In genomic region chr7:38237140-38237539, GRCm38 (mm10) we compare ENCODE assay signal across 16 mouse cellular contexts.
"Had no signal": no experiment of that assay in that cellular context is flagged by ENCODE, and none has a peak within 500 bp of the region (broad histone marks: within the 10 kb centered on the region; RNA-seq: fewer than 3 reads in every experiment).

No protein-coding gene starts in this region.

- H3K4me2 ChIP-seq: lung, embryonic 14.5 days; midbrain, embryonic 12.5 days; neural tube, embryonic 12.5 days; stomach, embryonic 15.5 days had no signal

- H3K4me1 ChIP-seq: midbrain, embryonic 10.5 days; midbrain, embryonic 12.5 days; neural tube, embryonic 12.5 days; stomach, embryonic 15.5 days had no signal

- ATAC-seq: midbrain, embryonic 16.5 days had no signal

- H3K9ac ChIP-seq: lung, embryonic 14.5 days; midbrain, embryonic 12.5 days; neural tube, embryonic 12.5 days; stomach, embryonic 15.5 days had no signal

- DNase-seq: lung, adult 18-20 months; lung, embryonic 14.5 days; lung, postnatal 10 days; lung, postnatal 4 days; midbrain, embryonic 14.5 days; right cerebral cortex, postnatal 14 days; thymus, adult 2 months; thymus, postnatal 25 days; thymus, postnatal 4 days had no signal

- H3K27me3 ChIP-seq: midbrain, embryonic 12.5 days; neural tube, embryonic 12.5 days; stomach, embryonic 15.5 days had no signal

- H3K27ac ChIP-seq: midbrain, embryonic 10.5 days; midbrain, embryonic 12.5 days; neural tube, embryonic 12.5 days; stomach, embryonic 15.5 days; stomach, postnatal 0 days had no signal

- H3K36me3 ChIP-seq: midbrain, embryonic 10.5 days; midbrain, embryonic 12.5 days; neural tube, embryonic 12.5 days; stomach, embryonic 15.5 days had no signal

- H3K4me3 ChIP-seq: midbrain, embryonic 10.5 days; midbrain, embryonic 12.5 days; myocyte; neural tube, embryonic 12.5 days; stomach, embryonic 15.5 days had no signal

- H3K9me3 ChIP-seq: midbrain, embryonic 10.5 days; midbrain, embryonic 12.5 days; neural tube, embryonic 12.5 days; stomach, embryonic 15.5 days had no signal
